Mouse (Mus musculus) lung, embryonic 15.5 days (tissue): Measurements from ENCODE around the gene Emx2. TPM values are rescaled to one million over a fixed set of nuclear protein-coding genes. Genes with fewer than 3 reads are reported as not detected.

ENCODE experiments used
- ATAC-seq: fragments of 200-750 bp; cut with Nextera tagmentation; 2 replicates; pipeline ENCODE4 v1.8.0; 2017; ENCODE audit warnings: moderate number of reproducible peaks, borderline replicate concordance; ENCODE audit not compliant: low FRiP score, low TSS enrichment; ENCODE audit errors: extremely low read depth
- H3K27ac ChIP-seq: fragments of 300-500 bp; sonication (generic); 2 replicates; pipeline ENCODE4 v1.5.1; 2015; ENCODE audit warnings: moderate library complexity, mild to moderate bottlenecking, inconsistent platforms
- H3K27me3 ChIP-seq: fragments of 300-500 bp; sonication (generic); 2 replicates; pipeline ENCODE4 v1.6.1; 2015; ENCODE audit warnings: inconsistent platforms
- H3K36me3 ChIP-seq: fragments of 300-500 bp; sonication (generic); 2 replicates; pipeline ENCODE4 v1.6.1; 2015; ENCODE audit warnings: inconsistent platforms
- H3K4me1 ChIP-seq: fragments of 300-500 bp; sonication (generic); 2 replicates; pipeline ENCODE4 v1.6.1; 2015; ENCODE audit warnings: inconsistent platforms
- H3K4me2 ChIP-seq: fragments of 300-500 bp; sonication (generic); 2 replicates; pipeline ENCODE4 v1.6.1; 2015; ENCODE audit warnings: inconsistent platforms, mild to moderate bottlenecking, moderate library complexity
- H3K4me3 ChIP-seq: fragments of 300-500 bp; sonication (generic); 2 replicates; pipeline ENCODE4 v1.5.1; 2015; ENCODE audit warnings: mild to moderate bottlenecking, inconsistent platforms
- H3K9ac ChIP-seq: fragments of 300-500 bp; sonication (generic); 2 replicates; pipeline ENCODE4 v1.6.1; 2015; ENCODE audit warnings: inconsistent platforms
- H3K9me3 ChIP-seq: fragments of 300-500 bp; sonication (generic); 2 replicates; pipeline ENCODE4 v1.6.1; 2016; ENCODE audit warnings: inconsistent platforms
- WGBS: fragments of 180-500 bp; shearing (Covaris S2); methylation state at CpG from one replicate; pipeline ENCODE4 v1.1.7; 2015; 5-methylcytosine and 5-hydroxymethylcytosine counted together
- polyA plus RNA-seq: library from polyadenylated mRNA; unstranded; fragments of >200 nt; fragmentation: Nextera tagmentation; extraction: Ambion mirVana; gene quantifications from 2 replicates; pipeline ENCODE4 v1.2.1, GENCODE M21; 2015

Gene Emx2
- polyA plus RNA-seq, 1 experiment from 2014 or later = 0.15 TPM

DNA sequence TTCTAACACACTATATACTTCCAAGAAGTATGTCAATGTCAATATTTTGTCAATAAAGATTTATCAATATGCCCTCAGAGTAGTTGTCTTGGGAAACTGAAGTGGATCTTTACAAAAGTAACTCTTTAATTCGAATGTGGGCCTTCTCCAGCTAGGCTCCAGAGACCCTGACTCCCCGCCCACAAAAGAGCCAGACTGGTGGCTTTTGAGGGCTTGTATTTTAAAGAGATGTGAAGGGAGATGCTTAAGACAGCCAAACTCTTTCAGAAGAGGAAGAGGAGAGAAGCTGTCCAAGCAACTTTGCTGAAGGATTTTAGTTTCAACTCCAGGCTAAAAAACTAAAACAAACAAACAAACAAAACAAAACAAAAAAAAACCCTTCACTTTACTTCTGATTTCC lies 7.1 kb downstream of the Emx2 start:
- no peak overlapping the region for H3K9ac ChIP-seq
- no peak overlapping the region for H3K27ac ChIP-seq
- H3K4me1 ChIP-seq = peaks cover 13% of the 10 kb centered on the region
- H3K4me3 ChIP-seq = no peak overlapping the region
- H3K27me3 ChIP-seq = peaks cover 100% of the 10 kb centered on the region
- WGBS = 4% methylated on average over 2 of the region's 2 CpGs
- no peak for ATAC-seq
- H3K36me3 ChIP-seq = no peaks in the 10 kb centered on the region
- no peaks in the 10 kb centered on the region for H3K9me3 ChIP-seq
- H3K4me2 ChIP-seq = no peak overlapping the region

GRCm38 (mm10) chr19:59465751-59466410 lies 7.7 kb downstream of the Emx2 start:
- no peak for ATAC-seq
- no peak overlapping the region for H3K9ac ChIP-seq
- H3K9me3 ChIP-seq = no peaks in the 10 kb centered on the region
- H3K27ac ChIP-seq = no peak overlapping the region
- no peaks in the 10 kb centered on the region for H3K36me3 ChIP-seq
- no peak overlapping the region for H3K4me2 ChIP-seq
- peaks cover 13% of the 10 kb centered on the region for H3K4me1 ChIP-seq
- peaks cover 100% of the 10 kb centered on the region for H3K27me3 ChIP-seq
- no peak overlapping the region for H3K4me3 ChIP-seq
- 4% methylated on average over 10 of the region's 10 CpGs for WGBS

- Histone ChIP-seq H3K27ac (no peak overlapping the region), H3K4me3 (no peak overlapping the region), H3K4me2 (no peak overlapping the region), H3K4me1 (peaks cover 13% of the 10 kb centered on the region), H3K36me3 (no peaks in the 10 kb centered on the region), H3K9ac (no peak overlapping the region), H3K9me3 (no peaks in the 10 kb centered on the region), H3K27me3 (peaks cover 100% of the 10 kb centered on the region)
- no peak for ATAC-seq
- WGBS = 1% methylated on average over 6 of the region's 6 CpGs
Measured at GRCm38 (mm10) chr19:59466417-59466937, 8.3 kb downstream of the Emx2 start.

DNA sequence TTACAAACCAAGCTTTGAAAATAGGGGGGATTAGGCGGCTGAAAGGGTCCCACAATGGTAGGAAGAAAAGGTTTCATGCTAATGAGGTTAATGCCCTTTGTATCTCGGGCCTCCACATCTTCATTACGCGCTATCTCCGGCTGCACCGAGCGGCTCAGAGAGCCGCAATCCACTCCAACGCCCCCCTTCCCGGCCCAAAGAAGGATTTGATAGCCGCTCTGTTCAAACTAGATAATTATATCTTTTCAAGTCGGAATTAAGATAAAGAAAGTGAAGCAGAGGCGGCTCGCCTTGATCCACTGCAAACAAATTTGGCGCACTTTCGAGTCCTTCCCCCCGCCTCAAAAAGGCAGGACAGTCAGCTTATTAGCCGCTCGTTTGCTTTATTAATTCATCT lies 8.8 kb downstream of the Emx2 start:
- H3K36me3 ChIP-seq = no peaks in the 10 kb centered on the region
- no peak overlapping the region for H3K4me2 ChIP-seq
- H3K27ac ChIP-seq = no peak overlapping the region
- ATAC-seq = no peak
- no peaks in the 10 kb centered on the region for H3K9me3 ChIP-seq
- H3K9ac ChIP-seq = no peak overlapping the region
- peaks cover 13% of the 10 kb centered on the region for H3K4me1 ChIP-seq
- H3K27me3 ChIP-seq = peaks cover 100% of the 10 kb centered on the region
- under 1% methylated on average over 19 of the region's 19 CpGs for WGBS
- H3K4me3 ChIP-seq = no peak overlapping the region

- 1% methylated on average over 23 of the region's 23 CpGs for WGBS
- H3K4me2 ChIP-seq = no peak overlapping the region; the same call in 1 of the 2 replicates
- H3K27me3 ChIP-seq = peaks cover 100% of the 10 kb centered on the region
- H3K36me3 ChIP-seq = no peaks in the 10 kb centered on the region
- no peaks in the 10 kb centered on the region for H3K9me3 ChIP-seq
- peaks cover 13% of the 10 kb centered on the region for H3K4me1 ChIP-seq
- H3K9ac ChIP-seq = no peak overlapping the region
- H3K27ac ChIP-seq = no peak overlapping the region
- no peak for ATAC-seq
- no peak overlapping the region for H3K4me3 ChIP-seq
Measured at GRCm38 (mm10) chr19:59467413-59468064, 9.4 kb downstream of the Emx2 start.

GRCm38 (mm10) chr19:59468065-59468810 lies 10.1 kb downstream of the Emx2 start:
- H3K9ac ChIP-seq = no peak overlapping the region
- H3K4me1 ChIP-seq = peaks cover 13% of the 10 kb centered on the region
- H3K27ac ChIP-seq = no peak overlapping the region
- no peak for ATAC-seq
- H3K9me3 ChIP-seq = no peaks in the 10 kb centered on the region
- no peak overlapping the region; the same call in 1 of the 2 replicates for H3K4me2 ChIP-seq
- peaks cover 100% of the 10 kb centered on the region for H3K27me3 ChIP-seq
- H3K36me3 ChIP-seq = no peaks in the 10 kb centered on the region
- H3K4me3 ChIP-seq = no peak overlapping the region
- 2% methylated on average over 24 of the region's 27 CpGs for WGBS

DNA sequence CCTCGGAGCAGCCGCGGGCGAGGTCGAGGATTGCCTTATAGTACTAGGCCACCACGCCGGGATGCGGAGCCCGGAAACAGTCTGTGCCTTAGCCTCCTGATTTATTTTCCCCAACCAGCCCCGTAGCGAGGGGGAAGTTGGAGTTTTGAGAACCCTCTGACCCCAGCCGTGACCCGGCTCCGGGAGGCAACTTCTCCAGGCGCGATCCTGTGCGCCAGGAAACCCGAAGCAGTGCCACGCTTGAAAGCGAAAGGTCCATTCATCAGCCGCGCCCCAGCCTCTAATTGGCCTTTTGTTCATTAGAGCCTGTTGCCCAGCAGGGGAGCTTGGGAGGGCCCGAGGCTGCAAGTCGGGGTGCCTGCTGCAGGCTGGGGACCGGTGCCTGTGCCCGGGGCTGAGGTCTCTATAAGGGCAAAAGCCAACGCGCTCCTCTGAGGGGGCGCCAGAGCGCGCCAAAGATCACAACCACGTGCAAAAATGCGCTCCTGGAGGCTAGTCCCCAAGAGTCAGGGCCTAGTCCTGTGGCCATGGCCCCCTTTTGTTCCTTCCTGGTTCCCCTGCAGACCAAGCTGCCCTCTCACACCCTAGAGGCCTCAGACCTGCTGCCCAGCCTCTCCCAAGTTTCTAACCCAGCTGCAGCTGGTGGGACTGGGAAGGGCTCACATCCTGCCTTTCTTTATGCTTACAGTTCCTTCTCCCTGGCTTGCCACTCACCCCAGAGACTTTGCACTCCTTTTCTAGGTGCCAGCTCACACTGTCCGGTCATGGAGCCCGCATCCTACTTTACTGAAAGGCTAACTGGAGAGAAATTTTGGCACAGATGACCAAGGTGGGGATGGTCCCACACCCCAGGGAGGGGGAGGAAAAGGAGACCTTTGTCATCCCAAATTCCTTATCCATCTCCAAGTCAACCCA lies 11.1 kb downstream of the Emx2 start:
- H3K9ac ChIP-seq = no peak overlapping the region
- no peaks in the 10 kb centered on the region for H3K9me3 ChIP-seq
- peak overlapping the region; percentile 53 for H3K4me2 ChIP-seq
- H3K36me3 ChIP-seq = no peaks in the 10 kb centered on the region
- ATAC-seq = no peak; the same call in 1 of the 2 replicates
- H3K4me3 ChIP-seq = peak overlapping the region; percentile 25; the same call in 1 of the 2 replicates
- no peak overlapping the region for H3K27ac ChIP-seq
- peaks cover 97% of the 10 kb centered on the region for H3K27me3 ChIP-seq
- 1% methylated on average over 35 of the region's 35 CpGs for WGBS
- H3K4me1 ChIP-seq = peaks cover 13% of the 10 kb centered on the region

DNA sequence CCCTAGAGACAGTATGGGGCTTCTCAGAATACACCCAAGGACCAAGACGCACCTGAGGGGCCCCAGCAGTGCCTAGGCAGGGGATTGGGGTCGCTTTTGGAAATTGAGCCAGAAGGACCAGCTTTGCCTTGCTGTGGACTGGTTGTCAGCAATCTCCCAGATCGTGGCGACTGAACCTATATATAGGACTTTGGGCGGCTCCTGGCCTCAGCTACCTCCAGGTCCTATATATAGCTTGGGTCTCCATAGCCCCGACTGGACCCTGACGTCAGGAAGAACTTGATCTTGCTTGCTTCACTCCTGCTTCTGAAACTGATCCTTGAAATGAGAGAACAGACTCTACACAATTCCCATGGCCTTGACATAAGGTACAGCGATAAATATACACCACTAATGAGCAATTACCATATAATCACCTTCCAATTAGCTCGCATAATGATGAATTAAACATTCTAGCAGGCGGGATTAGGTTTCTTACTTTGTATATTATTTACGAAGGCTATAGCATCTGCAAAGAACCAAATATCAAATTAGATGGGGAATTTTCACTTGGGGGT lies 12.0 kb downstream of the Emx2 start:
- H3K4me2 ChIP-seq = no peak overlapping the region
- H3K27ac ChIP-seq = no peak overlapping the region
- H3K27me3 ChIP-seq = peaks cover 93% of the 10 kb centered on the region
- WGBS = 14% methylated on average over 11 of the region's 11 CpGs
- H3K4me1 ChIP-seq = peaks cover 13% of the 10 kb centered on the region
- H3K36me3 ChIP-seq = no peaks in the 10 kb centered on the region
- no peak overlapping the region for H3K4me3 ChIP-seq
- no peak overlapping the region for H3K9ac ChIP-seq
- no peaks in the 10 kb centered on the region for H3K9me3 ChIP-seq
- ATAC-seq = no peak

DNA sequence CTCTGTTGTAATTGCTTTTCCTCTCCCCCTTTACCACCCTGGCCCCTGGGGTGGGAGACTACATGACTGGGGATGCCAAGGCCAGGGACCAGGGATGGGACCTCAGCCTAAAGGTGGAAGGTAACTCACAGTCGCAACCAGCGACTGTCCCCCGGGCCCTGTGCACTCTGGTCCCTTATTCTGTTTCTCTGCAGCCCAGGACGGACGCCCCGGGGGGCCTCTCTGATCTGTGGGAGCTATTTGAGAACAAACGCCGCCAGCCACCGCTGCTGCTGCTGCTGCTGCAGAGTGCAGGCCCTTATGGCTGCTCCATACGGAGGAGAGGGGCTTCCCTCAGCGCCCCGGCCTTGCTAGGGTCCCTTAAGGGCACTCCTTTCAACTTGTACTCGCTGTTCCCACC lies 12.7 kb downstream of the Emx2 start:
- Histone ChIP-seq H3K27ac (no peak overlapping the region), H3K9ac (no peak overlapping the region), H3K4me2 (no peak overlapping the region), H3K9me3 (no peaks in the 10 kb centered on the region), H3K4me1 (peaks cover 13% of the 10 kb centered on the region), H3K36me3 (no peaks in the 10 kb centered on the region), H3K27me3 (peaks cover 89% of the 10 kb centered on the region), H3K4me3 (no peak overlapping the region)
- WGBS = 2% methylated on average over 13 of the region's 13 CpGs
- no peak for ATAC-seq

GRCm38 (mm10) chr19:59472844-59473243 lies 14.7 kb downstream of the Emx2 start:
- H3K9ac ChIP-seq = no peak overlapping the region
- no peak overlapping the region for H3K27ac ChIP-seq
- H3K4me2 ChIP-seq = no peak overlapping the region
- ATAC-seq = no peak
- H3K4me3 ChIP-seq = no peak overlapping the region
- no peaks in the 10 kb centered on the region for H3K36me3 ChIP-seq
- H3K4me1 ChIP-seq = peaks cover 9% of the 10 kb centered on the region
- 80% methylated on average over 2 of the region's 2 CpGs for WGBS
- H3K27me3 ChIP-seq = peaks cover 70% of the 10 kb centered on the region
- H3K9me3 ChIP-seq = no peaks in the 10 kb centered on the region

GRCm38 (mm10) chr19:59479912-59480311 lies 21.7 kb downstream of the Emx2 start:
- ATAC-seq = no peak
- WGBS = 78% methylated on average over 3 of the region's 3 CpGs
- peaks cover 6% of the 10 kb centered on the region; the same call in 1 of the 2 replicates for H3K27me3 ChIP-seq

More at GRCm38 (mm10) chr19:59479912-59480311, 21.7 kb downstream of the Emx2 start:
- Histone ChIP-seq H3K36me3 (no peaks in the 10 kb centered on the region), H3K4me2 (no peak overlapping the region), H3K9me3 (no peaks in the 10 kb centered on the region), H3K27ac (no peak overlapping the region), H3K9ac (no peak overlapping the region), H3K4me3 (no peak overlapping the region), H3K4me1 (no peaks in the 10 kb centered on the region)
